Mouse (Mus musculus): ENCODE results near the gene Fads3.

- TF ChIP-seq CTCF (conservative IDR thresholded peaks at IDR 0.05; ENCODE audit: low read length) = no peak
- no peak for TF ChIP-seq POU5F1 (IDR thresholded peaks at IDR 0.05; ENCODE audit: borderline replicate concordance, low read length)
- TF ChIP-seq NANOG (IDR thresholded peaks at IDR 0.05; ENCODE audit: borderline replicate concordance, low read length) = no peak
Measured at GRCm38 (mm10) chr19:10057486-10058351, 16.4 kb downstream of the Fads3 start.

Data from E14TG2a.4 (cell line).